Mouse (Mus musculus): ENCODE results near the gene Rtl3.

Rtl3 gene

DNA sequence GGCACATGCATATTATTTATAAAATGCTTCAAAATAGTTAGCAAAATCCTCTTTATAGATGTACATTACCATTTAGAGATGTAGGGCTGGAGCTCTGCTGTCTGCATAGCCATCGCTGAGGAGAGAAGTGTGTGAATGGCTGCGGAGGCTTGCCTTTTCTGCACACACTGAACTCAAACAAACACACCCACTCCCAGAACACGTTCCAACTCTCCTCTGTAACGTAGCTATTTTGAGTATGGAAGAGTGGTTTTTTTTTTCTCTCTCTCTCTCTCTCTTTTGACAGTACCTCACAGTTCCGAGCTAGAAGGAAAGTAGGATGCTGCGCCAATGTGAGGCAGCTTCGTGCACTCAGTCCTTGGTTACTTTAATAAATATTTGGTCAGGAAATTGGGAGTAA, at the start of gene Rtl3:
TSS of gene Rtl3 (minus strand) at position 236 of the 400 bp plus-strand sequence.
- no peak for DNase-seq (ENCODE audit: extremely low read depth, low read depth, low spot score)

DNA sequence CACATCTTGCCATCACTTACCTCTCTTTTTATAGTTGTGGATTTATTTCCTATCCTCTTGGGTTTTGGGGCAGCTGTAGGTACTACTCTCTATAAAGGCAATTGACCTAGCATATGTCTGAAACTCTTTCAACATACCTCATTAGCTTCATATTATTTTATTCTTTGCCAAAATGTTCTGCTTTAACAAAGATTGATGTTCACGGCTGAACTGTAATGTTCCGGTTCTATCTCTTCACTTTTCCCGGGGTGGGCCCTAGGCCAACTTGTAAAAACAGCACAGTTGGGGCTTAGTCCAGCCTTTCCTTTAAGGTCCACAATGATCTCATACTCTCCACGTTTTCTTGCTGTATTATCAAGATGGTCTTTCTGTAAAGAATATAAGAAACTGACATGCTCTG, 31.9 kb upstream of the Rtl3 start:
- DNase-seq (ENCODE audit: extremely low read depth, low read depth, low spot score) = no peak

DNA sequence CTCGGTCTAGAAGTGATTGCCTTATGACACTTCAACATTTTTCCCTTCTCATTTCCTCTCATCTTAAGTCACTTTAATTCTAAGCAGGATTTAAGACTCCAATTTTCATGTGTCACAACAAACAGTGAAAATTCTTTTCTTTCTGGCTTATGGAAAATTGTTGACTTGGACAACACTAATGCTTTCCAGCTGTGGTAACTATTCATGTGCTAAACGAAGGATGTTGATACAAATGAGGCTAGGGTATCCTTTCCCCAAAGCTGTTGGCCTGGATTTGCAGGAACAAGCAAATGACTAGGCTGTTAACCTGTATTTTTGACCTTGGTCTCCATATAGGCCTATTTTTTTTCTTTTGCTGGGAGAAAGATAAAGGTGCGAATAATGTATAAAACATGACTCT, 31.4 kb upstream of the Rtl3 start:
- DNase-seq (ENCODE audit: extremely low read depth, low read depth, low spot score) = no peak

DNA sequence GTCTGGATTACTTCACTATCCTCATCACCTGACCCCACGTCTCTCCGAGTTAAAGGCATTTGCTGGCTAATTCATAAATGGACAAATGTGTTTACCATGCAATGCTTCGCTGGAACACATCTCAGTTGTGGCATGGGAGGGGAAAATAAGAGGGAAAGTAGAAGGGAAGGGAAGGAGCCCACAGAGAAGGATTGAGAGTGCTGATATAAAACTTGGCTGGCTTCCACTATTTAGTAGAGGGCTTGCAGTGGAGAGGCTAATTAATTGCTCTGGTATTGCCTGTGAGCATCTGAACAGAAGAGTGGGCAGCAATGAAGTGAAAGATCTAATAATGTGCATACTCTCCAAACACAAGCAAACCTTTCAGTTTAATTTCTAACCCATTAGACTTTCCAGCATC, 31.0 kb upstream of the Rtl3 start:
- no peak for DNase-seq (ENCODE audit: extremely low read depth, low read depth, low spot score)

DNA sequence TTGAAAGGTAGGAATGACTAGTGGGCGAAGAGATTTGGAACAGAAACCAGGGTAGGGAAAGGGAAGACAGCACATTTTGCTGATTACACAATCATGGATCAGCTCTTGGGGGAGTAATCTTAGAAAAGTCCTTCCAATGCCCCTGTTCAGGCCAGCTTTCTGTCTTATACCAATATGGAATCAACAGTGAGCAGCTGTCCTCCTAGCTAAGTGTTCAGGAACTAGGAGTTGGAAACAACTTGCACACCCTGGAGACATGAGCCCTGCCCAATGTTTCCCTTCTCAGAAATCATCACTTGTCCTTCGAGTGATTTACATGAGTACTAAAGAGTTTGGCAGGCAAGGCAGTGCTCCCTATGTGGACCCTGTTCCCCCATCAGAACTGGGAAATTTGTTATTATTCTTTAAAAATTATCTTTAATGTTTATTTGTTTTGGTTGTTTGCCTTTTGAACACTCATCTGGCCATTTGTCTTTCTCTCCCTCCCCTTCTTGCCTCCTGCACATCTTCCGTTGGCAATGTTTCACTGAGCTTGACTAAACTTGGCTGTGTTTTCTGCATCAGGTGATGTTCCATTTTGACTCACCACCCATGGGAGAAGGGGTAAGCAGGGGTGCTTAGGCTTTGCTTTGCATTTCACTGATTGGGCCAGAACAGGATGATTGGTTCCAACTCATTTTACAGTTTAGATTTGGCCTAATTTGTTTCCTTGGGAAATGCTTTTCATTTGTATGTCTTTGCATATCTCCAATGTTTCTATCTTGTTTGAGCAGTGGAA, 13.3 kb upstream of the Rtl3 start:
- DNase-seq (ENCODE audit: extremely low read depth, low read depth, low spot score) = no peak

DNA sequence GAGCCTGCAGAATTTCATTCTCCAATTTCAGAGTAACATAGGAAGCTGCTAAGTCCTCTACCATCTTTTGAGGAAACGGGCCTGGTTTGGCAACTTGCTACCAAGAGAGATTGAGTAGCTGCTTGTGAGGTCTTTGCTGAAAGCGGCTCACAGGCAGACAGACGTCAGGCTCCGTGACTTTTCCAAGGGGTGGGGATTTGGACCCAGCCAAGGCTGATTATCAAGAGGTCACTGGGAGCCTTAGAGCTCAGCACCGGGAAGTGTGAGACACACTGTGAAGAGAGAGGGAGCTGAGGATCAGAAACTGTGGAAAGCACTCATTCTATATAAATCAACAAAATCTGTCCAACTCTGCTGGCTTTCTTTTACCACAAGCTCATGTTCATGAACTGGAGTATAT, 853 bp downstream of the Rtl3 start:
- DNase-seq (ENCODE audit: extremely low read depth, low read depth, low spot score) = no peak

DNA sequence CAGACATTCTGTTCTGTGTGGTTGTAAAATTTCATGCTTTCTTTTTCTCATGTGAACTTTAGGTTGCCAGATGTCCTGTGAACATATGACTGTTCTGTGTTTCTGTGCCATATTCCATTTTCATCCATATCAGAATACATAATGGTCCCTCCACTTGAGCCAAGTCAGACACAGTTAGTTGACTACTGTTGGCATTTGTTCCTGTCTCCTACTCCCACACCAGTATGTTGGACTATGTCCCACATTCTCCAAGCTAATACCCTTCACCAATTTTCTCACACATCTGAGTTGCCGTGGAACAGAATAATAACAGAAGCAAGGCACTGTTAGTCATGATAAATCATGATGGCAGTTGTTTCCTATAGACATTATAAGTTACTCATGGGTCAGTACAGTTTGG, 9.9 kb downstream of the Rtl3 start:
- DNase-seq (ENCODE audit: extremely low read depth, low read depth, low spot score) = no peak

DNA sequence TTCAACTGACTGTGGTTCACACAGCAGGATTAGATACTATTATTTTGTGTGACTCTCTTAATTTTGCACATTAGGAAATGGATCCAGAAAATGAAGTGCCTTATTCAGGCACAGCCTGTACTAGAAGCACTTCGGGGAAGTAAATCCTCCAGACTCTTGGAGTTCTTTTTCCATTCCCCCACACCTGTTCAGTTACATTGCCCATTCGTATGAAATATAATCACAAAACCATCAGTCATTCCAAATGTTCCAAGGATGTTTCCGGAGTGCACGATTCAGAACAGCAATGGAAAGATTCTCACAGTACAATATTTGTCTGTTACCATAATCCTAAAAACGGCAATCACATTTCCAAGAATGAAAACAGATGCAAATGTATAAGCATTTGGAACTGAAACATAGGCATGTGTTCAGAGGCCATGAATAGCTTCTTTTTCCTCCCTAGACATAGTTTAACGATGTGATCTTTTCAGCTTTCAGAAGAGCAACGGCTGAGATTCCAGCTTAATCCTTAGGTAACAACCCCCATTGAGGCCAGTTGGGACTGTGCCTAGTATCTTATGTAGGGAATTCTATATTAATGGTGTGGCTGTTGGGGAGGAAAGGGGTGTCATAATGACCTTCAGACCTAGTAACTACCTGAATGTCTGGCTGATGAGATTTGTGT, 30.8 kb downstream of the Rtl3 start:
- no peak for DNase-seq (ENCODE audit: extremely low read depth, low read depth, low spot score)

DNA sequence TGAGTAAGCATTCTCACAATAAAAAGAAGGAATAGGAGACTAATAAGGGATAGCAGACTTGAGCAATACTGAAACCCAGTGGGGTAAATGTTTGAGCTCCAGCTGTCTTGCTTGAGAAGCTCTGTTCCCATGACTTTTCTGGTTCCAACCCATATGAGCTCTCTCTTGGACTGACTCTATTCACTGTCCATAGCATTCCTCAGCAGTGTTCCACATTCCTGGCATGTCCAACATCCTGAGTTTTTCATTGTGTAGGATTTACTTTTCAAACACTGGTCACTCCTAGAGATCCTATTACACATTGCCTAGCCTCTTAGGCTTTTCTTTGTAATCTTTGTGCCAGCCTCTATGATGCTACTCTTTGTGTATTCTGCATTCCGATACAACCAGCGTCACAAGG, 36.1 kb downstream of the Rtl3 start:
- DNase-seq (ENCODE audit: extremely low read depth, low read depth, low spot score) = no peak

DNA sequence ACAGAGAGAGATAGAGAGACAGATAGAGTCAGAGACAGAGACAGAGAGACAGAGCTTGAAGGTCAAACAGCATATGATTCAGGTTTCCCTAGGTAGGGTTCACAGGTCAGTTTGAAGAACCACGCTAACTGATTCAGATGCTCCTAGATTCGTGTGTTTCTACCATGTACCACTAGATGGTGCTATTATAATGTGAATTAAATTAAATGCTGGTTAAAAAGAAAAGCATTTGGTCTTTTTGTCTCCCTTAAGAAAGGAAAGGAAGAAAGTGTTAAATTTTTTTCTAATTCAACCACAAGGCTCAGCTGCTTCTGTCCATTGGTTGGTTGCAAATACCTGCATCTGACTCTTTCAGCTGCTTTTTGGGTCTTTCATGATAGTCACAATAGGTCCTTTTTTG, 45.8 kb downstream of the Rtl3 start:
- DNase-seq (ENCODE audit: extremely low read depth, low read depth, low spot score) = no peak

Data from fat pad, adult 2 months (tissue).